Mouse (Mus musculus) kidney, postnatal 10 days (tissue): ENCODE results near the gene Orc1.
A peak's percentile ranks its signal among the peaks of the same experiment; 100 is the strongest.

Experiments
- DNase-seq: peaks from one replicate; pipeline ENCODE4 v3.0.0; 2021; ENCODE audit warnings: mixed read lengths

Orc1 gene

DNA sequence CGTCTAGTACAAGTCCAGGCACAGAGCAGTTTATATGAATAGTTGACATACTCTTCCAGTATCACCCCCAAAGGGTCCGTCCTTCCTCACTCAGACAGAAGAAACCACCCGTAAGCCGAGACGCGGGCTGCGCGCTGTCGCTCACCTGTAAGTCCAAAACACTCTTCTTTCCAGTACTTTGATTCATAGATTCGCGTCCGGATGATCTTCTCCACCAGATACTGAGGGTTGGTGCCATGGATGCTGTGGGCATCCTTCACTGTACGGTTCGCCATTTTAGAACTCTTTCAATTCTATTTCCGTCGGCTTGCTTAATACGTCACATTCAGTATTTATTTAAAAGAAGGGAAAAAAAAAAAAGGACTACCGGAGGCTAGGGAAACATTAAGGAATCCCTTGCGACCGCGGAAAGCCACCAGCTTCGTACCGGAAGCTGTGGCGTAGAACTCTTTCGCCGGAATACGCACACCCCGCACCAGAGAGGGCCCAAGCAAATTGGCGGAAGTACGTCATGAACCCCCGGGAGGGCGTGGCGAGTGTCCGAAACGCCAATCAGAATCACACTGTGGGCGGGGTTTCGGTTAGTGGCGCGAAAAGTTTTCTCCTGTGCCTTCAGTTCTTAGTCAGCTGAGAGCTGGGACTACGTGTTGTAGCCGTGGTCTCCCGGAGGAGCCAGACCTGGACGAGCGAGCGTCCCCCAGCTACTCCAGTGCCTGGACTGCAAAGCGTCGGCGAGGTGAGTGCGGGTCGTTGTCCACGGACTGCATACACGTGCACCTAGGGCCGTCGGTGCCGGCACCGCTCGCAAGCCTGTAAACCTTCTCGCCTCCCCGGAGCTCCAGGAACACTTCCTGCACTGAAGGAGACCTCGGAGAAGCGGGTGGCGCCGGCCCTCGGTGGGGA lies at the start of gene Orc1, which contains the start of gene Prpf38a:
Orc1 (plus strand) TSS at position 584 of the 903 bp plus-strand sequence.
Prpf38a (minus strand) TSS at position 497 of the 903 bp plus-strand sequence.
- peak; percentile 99 for DNase-seq

DNA sequence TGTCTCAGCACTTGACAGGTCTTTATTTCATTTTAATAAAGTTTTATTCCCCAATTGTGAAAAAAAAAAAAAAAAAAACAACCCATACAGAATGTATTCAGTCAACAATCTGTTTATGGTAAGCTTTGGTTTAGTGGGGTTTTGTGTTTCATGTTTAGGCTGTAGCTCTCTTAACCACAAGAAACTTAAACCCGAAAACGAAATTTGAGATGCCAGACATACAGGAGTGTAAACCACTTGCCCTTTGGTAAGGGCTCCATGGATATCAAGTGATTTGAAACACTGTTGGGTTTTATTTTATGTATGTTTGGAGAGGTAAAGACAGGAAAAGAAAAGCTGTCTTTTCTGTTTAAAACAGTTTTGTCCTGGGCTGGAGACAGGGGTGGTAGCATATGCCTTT lies 39.5 kb upstream of the Orc1 start:
- no peak for DNase-seq

DNA sequence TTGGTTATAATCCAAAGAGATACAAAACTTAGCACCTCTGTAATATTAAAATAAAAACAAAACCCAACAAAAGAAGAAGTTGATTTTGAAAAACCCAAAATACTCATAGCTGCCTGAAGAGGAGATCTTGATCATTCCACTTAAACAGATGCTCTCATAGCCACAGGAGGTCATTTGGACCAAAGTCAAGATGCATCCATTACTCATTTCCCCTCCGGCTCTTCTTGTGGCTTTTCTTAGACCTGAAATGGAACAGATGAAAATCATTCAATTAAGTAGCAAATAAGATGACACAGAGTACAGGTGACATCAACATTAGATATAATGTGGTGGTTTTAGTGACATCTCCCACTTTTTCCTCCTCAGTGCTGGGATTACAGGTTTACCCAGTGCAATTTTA lies 14.2 kb upstream of the Orc1 start:
- no peak for DNase-seq

DNA sequence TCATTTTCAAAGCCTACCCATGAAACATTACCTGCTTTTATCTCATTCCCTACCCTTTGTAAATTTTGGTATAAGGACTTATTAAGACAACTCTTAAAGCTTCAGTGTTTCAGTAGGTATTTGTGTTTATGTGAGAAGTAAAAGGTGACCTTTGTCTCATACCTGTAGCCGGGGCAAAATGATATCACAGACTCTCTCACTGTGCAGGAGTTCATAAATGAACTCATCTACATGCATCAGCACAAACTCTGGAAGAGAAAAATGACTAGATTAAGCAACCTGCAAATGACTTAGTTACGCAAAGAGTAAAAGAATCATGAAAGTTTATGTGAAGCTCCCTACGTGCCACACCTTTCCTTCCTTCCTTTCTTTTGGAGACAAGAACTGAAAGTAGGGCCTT lies 6.6 kb upstream of the Orc1 start:
- DNase-seq, result no peak

DNA sequence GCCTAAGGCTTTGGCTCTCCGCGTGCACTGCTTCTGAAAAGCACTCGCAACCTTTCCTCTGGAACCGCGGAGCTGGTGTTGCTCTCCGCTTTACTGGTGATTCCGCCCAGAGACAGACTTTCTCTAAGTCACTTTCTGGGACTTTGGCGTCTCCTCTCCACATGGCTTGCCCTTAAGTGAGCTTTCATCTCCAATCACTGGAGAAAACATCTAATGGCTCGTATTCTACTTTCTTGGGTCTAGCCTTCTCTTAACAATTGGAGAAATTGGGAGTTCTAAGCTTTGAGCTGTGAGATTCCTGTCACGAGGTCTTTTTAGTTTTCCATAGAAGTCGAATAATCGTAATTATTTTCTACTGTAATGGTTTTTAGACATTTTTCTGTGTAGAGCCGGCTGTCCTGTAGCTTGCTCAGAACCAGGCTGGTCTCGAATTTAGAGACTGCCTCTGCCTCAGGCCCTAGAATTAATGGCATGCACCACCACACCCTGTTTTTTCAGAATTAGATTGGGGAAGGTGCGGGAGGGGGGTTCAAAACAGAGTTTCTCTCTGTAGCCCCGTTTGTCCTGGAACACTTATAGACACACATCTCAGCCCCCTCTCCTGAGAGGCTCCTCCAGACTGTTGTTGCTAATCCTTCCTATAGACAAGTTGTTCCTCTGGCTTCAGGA lies 654 bp downstream of the Orc1 start:
- DNase-seq, result no peak

DNA sequence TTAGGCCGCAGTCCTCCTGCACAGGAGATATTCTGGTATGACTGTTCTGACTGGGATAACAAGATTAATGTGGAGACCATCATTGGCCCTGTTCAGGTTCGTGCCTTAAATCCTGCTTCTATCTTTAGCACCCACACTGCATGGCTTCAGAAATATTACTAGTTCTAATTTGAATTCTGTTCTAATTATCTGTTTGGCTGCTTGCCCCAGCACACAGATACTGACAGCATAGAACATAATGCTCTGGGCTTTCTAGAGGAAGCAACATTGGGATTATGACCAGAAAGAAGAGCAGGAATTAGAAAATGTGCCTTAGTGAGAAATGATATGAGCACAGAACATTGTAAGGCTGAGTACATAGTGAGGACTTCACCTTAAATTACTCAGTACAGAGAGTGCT lies 14.2 kb downstream of the Orc1 start:
- DNase-seq, result no peak

DNA sequence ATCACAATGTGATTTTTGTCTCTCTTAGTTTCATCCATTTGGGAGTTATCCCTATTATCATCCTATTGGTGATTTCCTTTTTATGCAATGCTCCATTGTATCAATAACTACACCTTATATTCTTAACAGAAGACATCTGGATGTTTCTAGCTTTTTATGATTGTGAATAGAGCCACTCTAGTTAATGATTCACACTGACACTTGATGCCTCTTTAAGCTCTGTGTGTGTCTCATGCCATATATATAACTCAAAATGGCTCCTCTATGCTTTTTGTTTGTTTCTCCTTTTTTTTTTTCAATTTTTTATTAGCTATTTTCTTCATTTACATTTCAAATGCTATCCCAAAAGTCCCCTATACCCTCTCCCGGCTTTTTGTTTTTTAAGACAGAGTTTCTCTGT lies 16.6 kb downstream of the Orc1 start:
- DNase-seq, result no peak

DNA sequence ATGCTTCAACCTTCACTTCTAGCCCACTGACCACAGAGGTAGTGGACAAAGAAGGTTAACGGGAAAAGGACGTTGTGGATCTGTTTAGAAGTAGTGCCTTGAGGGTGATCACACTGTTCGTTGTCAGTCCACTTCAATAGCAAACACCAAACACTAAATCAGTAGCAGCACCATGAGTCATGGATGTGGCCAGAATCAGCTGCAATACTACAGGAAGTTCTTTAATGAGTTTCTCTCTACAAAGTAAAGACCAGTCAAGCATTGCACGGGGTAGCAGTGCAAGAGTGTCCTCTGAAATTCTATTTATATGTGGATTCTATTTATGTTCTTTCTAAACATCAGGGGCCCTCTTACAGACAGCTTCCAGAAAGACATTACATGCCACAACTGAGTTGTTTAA lies 19.1 kb downstream of the Orc1 start:
- DNase-seq, result no peak

DNA sequence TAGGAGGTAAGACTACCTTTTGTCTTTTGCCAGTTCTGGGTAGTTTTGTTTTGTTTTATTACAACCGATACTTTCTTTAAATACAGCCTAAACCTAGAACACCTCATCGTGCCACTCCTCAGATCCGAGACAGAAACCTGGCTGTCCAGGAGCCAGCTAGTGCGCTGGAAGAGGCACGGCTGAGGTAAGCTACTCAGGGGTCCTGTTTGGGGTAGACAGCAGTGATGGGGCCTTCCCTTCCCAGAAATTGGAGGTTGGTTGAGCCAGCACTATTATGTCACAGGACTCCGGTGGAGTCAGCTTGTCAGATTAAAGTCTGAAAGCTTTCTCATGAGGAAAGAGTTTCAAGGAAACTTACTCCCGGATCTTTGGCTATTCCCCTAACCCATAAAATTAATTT lies 22.6 kb downstream of the Orc1 start:
- no peak for DNase-seq

DNA sequence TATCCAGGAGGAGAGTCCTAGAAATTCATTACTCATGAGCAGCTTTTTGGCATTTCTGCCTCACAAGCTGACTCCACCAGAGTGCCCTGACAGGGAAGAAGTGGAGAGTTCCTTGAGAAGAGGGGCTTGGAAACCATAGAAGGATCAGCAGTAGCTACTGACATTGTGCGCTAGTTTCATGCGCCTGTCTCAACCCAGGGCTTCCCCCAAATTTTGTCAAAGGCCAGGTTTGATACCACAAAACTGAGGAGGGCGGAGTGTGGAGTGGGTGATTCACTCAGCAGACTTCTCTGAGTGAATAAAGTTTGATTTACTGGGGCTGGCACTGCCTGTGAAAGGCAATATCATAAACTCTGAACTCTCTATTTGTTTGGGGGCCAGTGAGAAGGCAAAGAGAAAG lies 29.4 kb downstream of the Orc1 start:
- DNase-seq, result no peak

DNA sequence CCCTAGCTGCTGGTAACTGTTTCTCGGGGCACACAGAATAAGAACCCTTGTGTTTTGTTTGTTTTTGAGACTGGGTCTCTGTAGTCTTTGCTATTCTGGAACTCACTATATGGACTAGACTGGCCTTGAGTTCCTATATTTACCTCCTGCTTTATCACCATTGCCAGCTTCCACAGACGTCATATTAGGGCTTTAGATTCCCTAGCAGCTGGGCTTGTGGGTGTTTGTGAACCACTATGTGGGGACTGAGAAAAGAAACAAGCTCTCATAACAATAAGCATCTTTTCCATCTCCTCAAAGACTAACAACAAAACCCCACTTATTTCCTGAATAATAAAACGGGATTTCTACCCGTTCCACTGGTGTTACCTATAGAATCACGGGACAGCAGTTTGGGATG lies 31.7 kb downstream of the Orc1 start:
- no peak for DNase-seq

DNA sequence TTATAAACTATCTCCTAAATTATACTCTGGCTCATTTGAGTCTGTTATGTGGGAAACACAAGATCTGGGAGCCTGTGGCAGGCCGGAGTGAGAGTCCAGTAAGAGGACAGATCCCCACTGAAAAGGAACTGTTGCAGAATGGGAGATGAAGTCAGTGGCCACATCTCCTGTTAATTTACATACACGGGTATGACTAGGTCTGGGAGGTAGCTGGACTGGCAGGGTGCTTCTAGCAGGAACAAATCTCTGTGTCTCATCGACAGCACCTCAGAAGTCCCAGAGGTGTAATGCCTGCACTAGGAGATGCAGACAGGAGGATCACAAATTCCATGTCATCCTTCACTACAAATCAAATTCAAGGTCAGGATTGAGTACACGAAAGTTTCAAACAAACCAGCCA lies 39.4 kb downstream of the Orc1 start:
- DNase-seq, result no peak

DNA sequence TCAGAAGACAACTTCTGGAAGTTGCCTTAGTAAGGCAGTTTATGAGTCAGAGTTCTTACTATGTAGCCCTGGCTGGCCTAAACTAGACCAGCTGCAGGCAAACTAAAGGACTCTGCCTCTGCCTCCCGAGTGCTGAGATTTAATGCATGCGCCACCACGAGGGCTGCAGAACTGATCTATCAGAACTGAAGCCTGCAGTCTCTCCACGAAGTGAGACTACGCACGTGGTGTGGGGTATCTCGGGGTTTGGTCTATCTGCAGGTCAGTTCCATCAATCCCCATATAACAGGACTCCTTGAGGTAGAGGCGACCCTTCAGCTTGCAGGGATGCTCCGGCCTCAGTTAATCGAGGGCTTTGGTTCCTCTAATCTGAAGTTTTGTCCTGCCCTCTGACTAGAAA lies 39.9 kb downstream of the Orc1 start:
- DNase-seq, result peak; percentile 49

DNA sequence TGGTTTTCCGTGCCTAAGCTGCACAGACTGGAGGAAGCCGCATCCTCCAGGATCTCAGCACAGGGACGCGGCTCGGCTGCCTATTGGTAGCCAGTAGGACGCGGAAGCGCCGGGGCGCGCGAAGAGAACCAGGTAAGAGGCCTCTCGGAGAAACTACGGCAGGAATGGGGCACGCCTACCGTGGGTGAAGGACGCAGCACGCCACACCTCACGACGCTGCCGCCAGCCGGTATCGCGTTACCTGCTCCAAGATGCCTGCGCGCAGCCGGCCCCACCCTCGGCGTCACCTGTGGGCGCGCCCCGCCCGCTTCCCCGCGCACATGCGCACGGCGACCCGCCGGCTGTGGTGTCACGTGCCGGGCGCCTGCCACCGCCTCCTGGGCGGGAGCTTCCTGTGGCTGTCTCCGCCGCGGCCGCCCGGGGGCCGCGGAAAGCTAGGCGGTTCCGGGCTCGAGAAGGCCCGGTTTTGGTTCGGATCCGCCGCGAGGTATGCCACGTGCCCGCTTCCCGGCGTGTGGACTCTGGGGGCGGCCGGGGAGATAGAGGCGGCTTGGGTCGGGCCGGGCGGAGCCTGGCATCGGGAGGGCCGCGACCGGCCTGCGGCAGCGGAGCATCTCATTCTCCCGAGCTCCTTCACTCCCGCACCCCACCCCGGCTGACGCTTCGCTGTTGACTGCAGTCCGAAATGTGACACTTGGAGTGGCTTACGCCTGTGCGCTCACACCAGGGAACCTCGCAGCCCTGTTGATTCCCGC lies 40.5 kb downstream of the Orc1 start, which contains the start of gene Cc2d1b:
Cc2d1b (plus strand) TSS at position 354 of the 755 bp plus-strand sequence.
- DNase-seq, result peak; percentile 95

DNA sequence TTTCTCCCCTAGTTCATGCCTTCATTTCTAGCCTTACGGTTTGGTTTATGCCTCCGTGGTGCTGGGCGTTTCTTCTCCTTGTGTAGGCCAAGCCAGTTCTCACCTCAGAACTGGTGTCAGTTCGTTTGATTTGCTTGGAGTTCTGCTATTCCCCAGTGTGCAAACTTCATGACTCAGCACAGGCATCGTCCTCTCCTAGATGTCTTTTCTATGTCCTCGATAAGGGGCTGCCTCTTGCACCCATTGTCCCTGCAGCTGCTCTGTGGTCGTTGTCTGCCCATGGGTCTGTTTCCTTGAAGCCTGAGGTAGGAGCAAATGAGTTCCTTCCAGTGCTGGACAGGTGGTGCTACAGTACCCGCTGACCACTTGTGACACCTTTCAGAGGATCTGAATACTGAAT lies 41.3 kb downstream of the Orc1 start:
- no peak for DNase-seq

DNA sequence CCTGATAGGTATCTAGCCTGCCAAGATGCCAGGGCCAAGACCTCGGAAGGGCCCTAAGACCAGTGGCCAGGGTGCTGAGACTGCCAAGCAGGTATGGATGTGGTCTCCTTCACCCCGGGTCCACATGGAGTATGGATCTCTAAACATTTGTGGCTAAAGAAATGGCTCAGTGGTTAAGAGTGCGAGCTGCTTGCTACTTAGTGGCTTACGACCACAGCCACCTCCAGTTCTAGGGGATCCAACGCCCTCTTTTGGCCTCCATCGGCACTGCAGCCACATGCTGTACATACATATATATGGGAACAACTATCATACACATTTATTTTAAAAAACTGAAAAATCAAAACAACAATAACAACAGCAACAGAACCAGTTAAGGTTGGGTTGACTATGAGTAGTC lies 42.3 kb downstream of the Orc1 start:
- no peak for DNase-seq

DNA sequence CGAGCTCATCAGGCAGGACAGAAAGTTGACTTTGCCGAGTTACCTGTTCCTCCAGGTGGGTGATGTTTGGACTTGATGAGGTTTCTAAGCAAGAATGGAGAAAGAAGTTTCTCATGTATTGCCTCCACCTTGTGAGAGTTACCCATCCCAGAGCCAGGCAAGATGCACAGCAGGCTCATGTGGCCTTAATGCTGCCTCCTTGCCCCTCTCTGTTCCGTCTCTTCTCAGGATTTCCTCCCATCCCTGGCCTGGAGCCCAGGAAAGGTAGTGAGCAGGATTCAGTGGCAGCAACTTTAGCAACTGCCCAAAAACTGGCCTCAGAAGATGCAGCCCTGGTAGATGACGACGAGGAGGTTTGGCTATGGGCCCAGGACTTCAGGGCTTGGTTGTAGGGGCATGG lies 47.8 kb downstream of the Orc1 start:
- no peak for DNase-seq

DNA sequence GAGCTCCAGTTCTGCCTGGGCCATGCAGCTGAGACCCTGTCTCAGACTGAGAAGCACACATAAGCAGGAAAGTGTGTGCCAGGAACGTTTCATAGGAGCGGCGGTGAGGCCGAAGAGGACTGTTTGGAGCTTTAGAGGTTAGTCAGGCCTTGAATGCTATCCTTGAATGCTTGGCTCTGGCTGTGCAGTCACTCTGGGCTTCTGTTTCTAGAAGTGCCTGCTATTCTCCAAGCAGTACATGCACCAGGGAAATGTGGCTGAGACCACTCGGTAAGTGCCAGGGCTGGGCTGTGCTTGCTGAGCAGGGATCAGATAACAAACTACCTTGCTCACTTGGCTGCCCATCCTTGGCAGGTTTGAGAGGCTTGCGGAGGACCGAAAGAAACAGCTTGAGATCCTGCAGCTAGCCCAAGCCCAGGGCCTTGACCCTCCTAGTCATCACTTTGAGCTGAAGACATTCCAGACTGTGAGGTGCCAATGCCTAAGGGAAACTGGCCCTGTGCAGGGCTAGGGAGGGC lies 50.2 kb downstream of the Orc1 start:
- DNase-seq, result no peak

DNA sequence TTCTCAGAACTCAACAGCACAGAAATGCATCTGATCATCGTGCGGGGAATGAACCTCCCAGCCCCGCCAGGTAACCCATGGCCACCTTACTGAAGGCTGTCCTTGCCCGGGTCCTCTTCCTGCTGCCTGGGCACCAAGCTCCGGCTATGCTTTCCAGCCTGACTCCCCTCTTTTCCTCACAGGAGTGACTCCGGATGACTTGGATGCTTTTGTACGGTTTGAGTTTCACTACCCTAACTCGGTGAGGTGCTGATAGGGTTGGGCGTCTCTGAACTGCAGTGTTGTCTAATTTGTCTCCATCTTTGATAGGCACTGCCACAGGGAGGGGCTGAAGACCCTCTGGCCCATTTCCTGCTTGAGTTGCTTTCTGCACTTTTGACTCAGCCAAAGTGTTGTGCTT lies 50.9 kb downstream of the Orc1 start:
- DNase-seq, result no peak

DNA sequence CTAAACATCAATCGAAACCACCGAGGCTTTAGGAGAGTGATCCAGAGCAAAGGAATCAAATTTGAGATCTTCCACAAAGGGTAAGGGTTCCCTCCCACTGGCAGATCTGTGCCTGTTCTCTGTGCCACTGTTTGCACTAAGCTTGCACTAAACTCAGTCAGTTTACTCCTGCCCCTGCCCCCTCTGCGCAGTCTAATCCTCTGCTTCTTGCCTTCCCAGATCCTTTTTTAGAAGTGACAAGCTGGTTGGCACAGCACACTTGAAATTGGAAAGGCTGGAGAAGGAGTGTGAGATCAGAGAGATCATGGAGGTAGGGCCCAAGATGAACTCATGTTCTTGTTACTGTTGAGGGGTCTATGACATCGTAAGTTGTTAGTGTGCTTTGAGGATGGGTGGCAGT lies 52.4 kb downstream of the Orc1 start:
- no peak for DNase-seq

DNA sequence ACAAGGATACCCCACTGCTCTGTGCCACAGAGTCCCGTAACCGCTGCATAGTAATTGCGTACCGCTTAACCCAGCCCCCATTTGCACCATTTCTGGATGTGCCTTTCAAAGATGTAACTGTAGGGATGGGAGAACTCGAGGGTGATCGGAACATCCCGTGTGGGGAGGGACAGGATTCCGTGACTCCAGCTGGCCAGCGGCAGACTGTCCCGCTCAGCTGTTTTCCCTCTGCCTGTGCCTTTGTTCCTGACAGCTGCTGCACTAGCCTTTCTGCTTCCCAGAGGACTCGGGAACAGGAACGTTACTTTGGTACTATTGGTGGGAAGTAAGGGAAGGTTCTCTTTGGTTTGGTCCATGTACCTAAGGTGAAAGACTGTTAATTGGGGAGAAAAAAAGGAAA lies 54.5 kb downstream of the Orc1 start:
- DNase-seq, result peak; percentile 35

DNA sequence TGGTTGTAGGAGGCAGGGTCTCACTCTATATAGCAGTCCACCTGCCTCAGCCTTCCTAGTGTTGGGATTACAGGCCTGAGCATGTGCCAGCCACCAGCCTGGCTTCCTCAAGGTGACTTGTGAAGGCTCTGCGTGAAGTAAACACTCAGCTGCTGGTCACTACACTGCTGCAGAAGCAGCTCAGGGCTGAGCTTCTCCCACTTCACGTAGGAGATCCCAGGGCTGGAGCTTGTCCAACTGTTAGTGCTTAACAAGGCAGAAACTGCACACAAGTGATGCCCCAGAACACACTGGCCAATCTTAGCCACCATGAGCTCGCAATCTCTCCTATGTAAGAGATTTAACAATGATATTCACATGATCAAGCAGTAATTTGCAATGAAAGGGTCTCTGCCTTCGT lies 55.5 kb downstream of the Orc1 start:
- no peak for DNase-seq

DNA sequence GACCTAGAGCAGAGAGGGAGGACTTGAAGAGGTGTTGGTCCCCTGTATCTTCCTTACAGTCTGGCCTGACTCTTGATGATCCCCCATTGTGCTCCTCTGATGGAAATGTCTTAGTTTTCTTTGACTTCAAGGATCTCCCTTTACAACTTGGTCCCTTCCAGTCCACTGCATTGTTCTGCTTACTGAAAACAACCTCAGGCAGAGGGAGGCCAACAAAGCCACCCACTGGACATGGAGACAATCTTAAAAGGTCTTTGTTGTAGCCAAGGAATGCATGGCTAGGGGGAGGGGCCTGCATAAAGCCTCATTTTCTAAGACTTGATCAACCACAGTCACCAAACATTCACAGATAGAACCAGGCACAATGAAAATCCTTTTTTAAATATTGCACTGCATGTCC lies 55.9 kb downstream of the Orc1 start:
- DNase-seq, result no peak
